Mouse (Mus musculus) kidney, postnatal 14 days (tissue): ENCODE results near the gene Dusp12.

Source experiments
- DNase-seq: peaks from one replicate; pipeline ENCODE4 v3.0.0; 2022; ENCODE audit warnings: mixed read lengths

Dusp12 gene

GRCm38 (mm10) chr1:170858872-170859271, 26.5 kb downstream of the Dusp12 start:
- no peak for DNase-seq

GRCm38 (mm10) chr1:170857369-170857768, 28.0 kb downstream of the Dusp12 start:
- DNase-seq: no peak

DNA sequence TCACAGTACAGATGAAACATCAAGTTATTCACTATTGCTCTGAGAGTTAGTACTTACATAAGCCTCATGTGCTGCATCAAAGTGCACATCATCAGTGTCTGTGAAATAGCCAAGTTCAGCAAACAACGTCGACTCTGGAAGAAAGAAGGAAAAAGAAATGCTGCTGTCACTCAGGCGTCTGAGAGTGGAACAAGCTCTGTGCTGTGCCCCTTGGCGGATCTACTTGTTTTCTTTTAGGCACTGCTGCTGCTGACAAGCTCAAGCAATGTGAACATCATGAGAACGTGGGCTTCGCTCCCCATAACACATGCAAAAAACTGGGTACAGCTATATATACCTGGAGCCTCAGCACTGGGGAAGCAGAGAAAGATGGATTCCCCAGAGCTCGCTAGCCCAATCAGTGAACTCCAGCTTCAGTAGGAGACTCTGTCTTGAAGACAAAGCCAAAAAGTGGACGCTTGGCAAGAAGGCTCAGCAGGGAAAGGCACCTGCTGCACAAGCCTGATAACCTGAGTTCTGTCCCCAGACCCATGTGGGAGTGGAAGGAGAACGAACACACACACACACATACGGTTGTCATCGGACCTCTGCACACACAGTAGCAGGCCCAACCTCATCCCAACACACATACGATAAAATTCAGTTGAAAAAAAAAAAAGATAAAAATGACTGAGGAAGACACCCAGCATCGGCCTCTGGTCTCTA, 30.1 kb downstream of the Dusp12 start:
- no peak for DNase-seq

DNA sequence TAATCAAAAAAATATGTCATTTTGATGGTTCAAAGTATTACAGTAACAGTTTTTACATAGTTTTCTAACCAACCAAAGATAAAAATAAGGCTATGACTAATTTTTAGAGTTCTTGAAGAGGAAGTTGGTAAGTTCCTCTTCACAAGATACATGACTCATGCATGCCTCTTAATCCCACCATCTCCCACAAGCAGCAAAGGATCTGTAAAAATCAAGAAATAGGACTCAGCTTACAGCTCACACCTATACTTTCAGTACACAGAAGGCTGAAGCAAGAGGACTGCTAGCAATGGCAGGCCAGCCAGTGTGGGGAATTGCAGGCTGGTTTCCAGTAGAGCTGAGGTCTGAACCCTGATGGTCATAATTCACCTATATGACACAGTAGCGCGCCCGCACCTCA, 31.7 kb downstream of the Dusp12 start:
- DNase-seq: no peak

- no peak for DNase-seq
These were observed 34.4 kb downstream of the Dusp12 start for GRCm38 (mm10) chr1:170850637-170851624.

GRCm38 (mm10) chr1:170850007-170850406, 35.3 kb downstream of the Dusp12 start:
- no peak for DNase-seq

- no peak for DNase-seq
These were observed 39.7 kb downstream of the Dusp12 start for GRCm38 (mm10) chr1:170845448-170846307.

DNA sequence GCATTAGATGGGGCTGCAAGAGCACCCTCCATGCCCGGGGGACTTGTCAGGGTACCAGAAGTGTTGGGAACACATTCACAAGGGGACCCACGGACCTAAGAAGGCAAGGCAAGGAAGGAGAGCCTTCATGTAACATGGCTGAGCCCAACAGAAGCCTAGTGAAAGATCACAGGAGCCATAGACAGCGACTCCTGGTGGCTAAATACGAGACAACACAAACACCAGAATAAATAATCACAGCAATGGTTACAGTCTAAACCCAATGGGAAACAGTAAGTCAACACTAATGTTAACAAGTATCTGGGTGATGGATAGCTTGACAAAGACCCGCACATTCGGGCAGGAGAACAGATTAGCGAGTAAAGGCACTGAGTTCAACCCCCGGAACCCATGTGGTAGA, 41.0 kb downstream of the Dusp12 start:
- DNase-seq: peak; percentile 14

GRCm38 (mm10) chr1:170839685-170840084, 45.7 kb downstream of the Dusp12 start:
- peak; percentile 28 for DNase-seq

GRCm38 (mm10) chr1:170834756-170835155, 50.6 kb downstream of the Dusp12 start:
- DNase-seq: peak; percentile 56

DNA sequence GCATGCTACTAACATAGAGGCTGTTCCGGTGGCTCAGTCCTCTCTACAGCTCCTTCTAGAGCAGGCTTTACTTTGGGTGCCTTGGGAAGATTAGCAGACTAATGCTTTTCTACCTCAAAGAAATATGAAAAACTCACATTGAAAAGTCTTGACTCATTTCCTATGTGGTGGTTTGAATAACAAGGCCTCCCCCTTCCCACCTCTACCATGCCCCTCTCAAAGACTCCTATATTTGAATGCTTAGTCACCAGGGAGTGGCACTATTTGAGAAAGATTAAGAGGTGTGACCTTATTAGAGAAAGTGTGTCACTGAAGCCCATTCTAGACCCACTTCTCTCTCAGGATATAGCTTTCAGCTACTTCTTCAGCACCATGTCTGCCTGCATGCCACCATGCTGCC, 55.6 kb downstream of the Dusp12 start:
- DNase-seq: no peak

- DNase-seq: no peak
These were observed 56.0 kb downstream of the Dusp12 start for GRCm38 (mm10) chr1:170829344-170829743.
